Mouse (Mus musculus) hindbrain, embryonic 15.5 days (tissue): Measurements from ENCODE around the gene Gcm1. TPM values are rescaled to one million over a fixed set of nuclear protein-coding genes. Genes with fewer than 3 reads are reported as not detected.
"Not testable (repeated sequence)": the region's sequence is repeated elsewhere in the genome, so short reads cannot be mapped to it uniquely, and the experiment has no call there.

Experiments
- ATAC-seq: fragments of 200-750 bp; cut with Nextera tagmentation; 2 replicates; pipeline ENCODE4 v1.8.0; 2017; ENCODE audit warnings: low read depth, moderate number of reproducible peaks, moderate TSS enrichment; ENCODE audit not compliant: low FRiP score
- H3K27ac ChIP-seq: fragments of 300-500 bp; sonication (generic); replicated peaks from 2 replicates; pipeline ENCODE4 v1.5.1; 2015; ENCODE audit warnings: mild to moderate bottlenecking, inconsistent platforms
- H3K27me3 ChIP-seq: fragments of 300-500 bp; sonication (generic); 2 replicates; pipeline ENCODE4 v1.6.1; 2015; ENCODE audit warnings: control low read depth, inconsistent platforms
- H3K36me3 ChIP-seq: fragments of 300-500 bp; sonication (generic); 2 replicates; pipeline ENCODE4 v1.6.1; 2015; ENCODE audit warnings: control low read depth, inconsistent platforms
- H3K4me1 ChIP-seq: fragments of 300-500 bp; sonication (generic); replicated peaks from 2 replicates; pipeline ENCODE4 v1.6.1; 2015; ENCODE audit warnings: control low read depth, inconsistent platforms
- H3K4me2 ChIP-seq: fragments of 300-500 bp; sonication (generic); 2 replicates; pipeline ENCODE4 v1.6.1; 2015; ENCODE audit warnings: moderate library complexity, mild to moderate bottlenecking, inconsistent platforms
- H3K4me3 ChIP-seq: fragments of 300-500 bp; sonication (generic); 2 replicates; pipeline ENCODE4 v1.5.1; 2015; ENCODE audit warnings: mild to moderate bottlenecking, inconsistent platforms
- H3K9ac ChIP-seq: fragments of 300-500 bp; sonication (generic); 2 replicates; pipeline ENCODE4 v1.6.1; 2015; ENCODE audit warnings: inconsistent platforms
- H3K9me3 ChIP-seq: fragments of 300-500 bp; sonication (generic); 2 replicates; pipeline ENCODE4 v1.6.1; 2016; ENCODE audit warnings: control low read depth, inconsistent platforms
- WGBS: fragments of 180-500 bp; shearing (Covaris S2); methylation state at CpG from one replicate; pipeline ENCODE4 v1.1.7; 2015; 5-methylcytosine and 5-hydroxymethylcytosine counted together
- polyA plus RNA-seq: library from polyadenylated mRNA; unstranded; fragments of >200 nt; fragmentation: Nextera tagmentation; extraction: Ambion mirVana; gene quantifications from 2 replicates; pipeline ENCODE4 v1.2.1, GENCODE M21; 2015

Gcm1 gene
- polyA plus RNA-seq, 1 experiment from 2014 or later = not detected

DNA sequence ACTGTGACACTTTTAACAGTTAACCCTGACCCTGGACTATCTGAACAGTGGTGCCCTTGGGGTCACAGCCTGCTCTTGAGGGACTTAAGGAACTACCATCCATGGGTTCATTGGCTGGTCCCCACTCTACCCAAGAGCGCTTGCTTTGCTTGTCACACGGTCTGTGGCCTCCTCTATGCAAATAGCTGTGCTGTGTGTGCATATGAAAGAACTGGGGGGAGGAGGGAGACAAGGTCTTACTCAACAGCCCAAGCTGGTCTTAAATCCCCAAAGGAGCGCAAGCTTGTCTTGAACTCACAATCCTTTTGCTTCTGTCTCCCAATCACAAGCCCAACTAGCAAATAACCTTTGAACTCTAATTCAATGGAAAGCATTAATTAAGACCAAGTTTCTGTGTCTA, 2.6 kb downstream of the Gcm1 start:
- 72% methylated on average over 3 of the region's 3 CpGs for WGBS
- H3K9me3 ChIP-seq = no peaks in the 10 kb centered on the region
- no peak overlapping the region for H3K27ac ChIP-seq
- no peak overlapping the region for H3K9ac ChIP-seq
- no peak overlapping the region for H3K4me3 ChIP-seq
- no peaks in the 10 kb centered on the region for H3K4me1 ChIP-seq
- H3K4me2 ChIP-seq = no peak overlapping the region
- H3K27me3 ChIP-seq = no peaks in the 10 kb centered on the region
- H3K36me3 ChIP-seq = no peaks in the 10 kb centered on the region
- no peak for ATAC-seq

DNA sequence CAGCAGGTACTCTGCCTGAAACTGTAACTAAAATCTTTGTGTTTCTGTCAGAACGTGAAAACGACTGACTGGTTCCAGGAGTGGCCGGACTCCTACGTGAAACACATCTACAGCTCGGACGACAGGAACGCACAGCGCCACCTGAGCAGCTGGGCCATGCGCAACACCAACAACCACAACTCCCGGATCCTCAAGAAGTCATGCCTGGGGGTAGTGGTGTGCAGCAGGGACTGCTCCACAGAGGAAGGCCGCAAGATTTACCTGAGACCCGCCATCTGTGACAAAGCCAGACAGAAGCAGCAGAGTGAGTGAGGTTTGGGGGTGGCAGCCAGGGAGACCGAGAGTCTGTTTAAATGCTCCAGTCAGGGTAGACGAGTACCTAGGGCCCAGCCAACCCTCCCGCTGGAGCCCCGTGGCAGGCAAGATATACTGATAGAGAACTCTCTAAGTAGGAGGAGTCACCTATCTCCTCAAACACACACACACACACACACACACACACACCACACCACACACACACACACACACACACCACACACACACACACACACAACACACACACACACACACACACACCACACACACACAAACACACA, 7.9 kb downstream of the Gcm1 start:
- Histone ChIP-seq H3K27me3 (no peaks in the 10 kb centered on the region), H3K9ac (no peak overlapping the region), H3K36me3 (no peaks in the 10 kb centered on the region), H3K4me1 (no peaks in the 10 kb centered on the region), H3K4me3 (no peak overlapping the region), H3K4me2 (no peak overlapping the region), H3K9me3 (no peaks in the 10 kb centered on the region), H3K27ac (no peak overlapping the region)
- 89% methylated on average over 16 of the region's 16 CpGs for WGBS
- ATAC-seq = no peak

DNA sequence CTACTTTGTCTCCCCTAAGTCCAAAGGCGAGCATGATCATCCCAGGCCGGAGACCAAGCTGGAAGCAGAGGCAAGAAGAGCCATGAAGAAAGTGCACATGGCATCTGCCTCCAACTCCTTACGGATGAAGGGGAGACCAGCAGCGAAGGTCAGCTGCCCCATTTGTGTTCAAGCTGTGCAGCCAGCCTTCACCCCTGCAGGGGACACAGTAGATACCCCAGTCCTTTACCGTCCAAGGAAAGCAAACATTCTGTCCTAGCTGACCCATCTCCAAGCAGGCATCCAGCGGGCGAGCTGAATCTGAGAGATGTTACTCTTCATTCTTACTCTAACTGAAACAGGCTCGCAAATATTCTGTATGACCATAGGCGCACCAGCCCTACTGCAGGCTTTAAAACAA, 10.7 kb downstream of the Gcm1 start:
- H3K27me3 ChIP-seq = no peaks in the 10 kb centered on the region
- no peaks in the 10 kb centered on the region for H3K9me3 ChIP-seq
- H3K36me3 ChIP-seq = no peaks in the 10 kb centered on the region
- no peak overlapping the region for H3K4me2 ChIP-seq
- no peaks in the 10 kb centered on the region for H3K4me1 ChIP-seq
- no peak for ATAC-seq
- H3K4me3 ChIP-seq = no peak overlapping the region
- no peak overlapping the region for H3K9ac ChIP-seq
- 80% methylated on average over 9 of the region's 9 CpGs for WGBS
- H3K27ac ChIP-seq = no peak overlapping the region

DNA sequence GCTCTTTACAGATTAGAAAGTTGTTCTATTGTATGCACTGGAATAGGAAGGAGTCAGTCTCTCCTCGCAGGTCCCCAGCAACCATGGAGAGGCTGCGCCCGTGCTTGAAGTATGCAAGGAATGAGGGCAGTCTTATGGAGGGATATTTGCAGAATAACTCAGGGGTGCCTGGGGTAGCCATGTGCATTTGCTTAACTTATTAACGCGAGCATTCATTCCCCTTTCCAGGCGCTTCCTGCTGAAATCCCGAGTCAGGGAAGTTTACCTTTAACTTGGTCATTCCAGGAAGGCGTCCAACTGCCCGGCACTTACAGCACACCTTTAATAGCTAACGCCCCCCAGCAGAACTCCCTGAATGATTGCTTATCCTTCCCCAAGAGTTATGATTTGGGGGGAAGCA, 12.4 kb downstream of the Gcm1 start:
- Histone ChIP-seq H3K4me1 (no peaks in the 10 kb centered on the region), H3K27me3 (no peaks in the 10 kb centered on the region), H3K4me3 (no peak overlapping the region), H3K4me2 (no peak overlapping the region), H3K9ac (no peak overlapping the region), H3K36me3 (no peaks in the 10 kb centered on the region), H3K27ac (no peak overlapping the region), H3K9me3 (no peaks in the 10 kb centered on the region)
- 76% methylated on average over 10 of the region's 10 CpGs for WGBS
- ATAC-seq = no peak

DNA sequence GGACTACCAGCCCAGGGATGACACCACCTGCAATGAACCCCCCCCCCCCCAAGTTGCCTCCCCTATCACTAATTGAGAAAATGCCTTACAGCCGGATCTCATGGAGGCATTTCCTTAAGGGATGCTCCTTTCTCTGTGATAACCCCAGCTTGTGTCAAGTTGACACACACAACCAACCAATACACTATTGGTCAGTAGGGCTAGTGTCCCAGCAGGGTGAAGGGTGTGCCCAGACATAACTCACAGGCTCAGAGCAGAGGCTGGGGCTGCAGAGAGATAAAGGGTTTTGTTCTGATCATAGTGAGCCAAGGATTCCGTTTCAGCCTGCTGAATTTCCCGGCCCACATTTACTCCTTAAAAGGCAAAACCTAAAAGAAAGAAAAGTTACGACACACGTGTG, 18.8 kb downstream of the Gcm1 start:
- Histone ChIP-seq H3K4me3 (no peak overlapping the region), H3K9me3 (no peaks in the 10 kb centered on the region), H3K27me3 (no peaks in the 10 kb centered on the region), H3K4me2 (no peak overlapping the region), H3K36me3 (no peaks in the 10 kb centered on the region), H3K9ac (no peak overlapping the region), H3K27ac (no peak overlapping the region), H3K4me1 (no peaks in the 10 kb centered on the region)
- ATAC-seq = no peak
- WGBS = 84% methylated on average over 5 of the region's 5 CpGs

DNA sequence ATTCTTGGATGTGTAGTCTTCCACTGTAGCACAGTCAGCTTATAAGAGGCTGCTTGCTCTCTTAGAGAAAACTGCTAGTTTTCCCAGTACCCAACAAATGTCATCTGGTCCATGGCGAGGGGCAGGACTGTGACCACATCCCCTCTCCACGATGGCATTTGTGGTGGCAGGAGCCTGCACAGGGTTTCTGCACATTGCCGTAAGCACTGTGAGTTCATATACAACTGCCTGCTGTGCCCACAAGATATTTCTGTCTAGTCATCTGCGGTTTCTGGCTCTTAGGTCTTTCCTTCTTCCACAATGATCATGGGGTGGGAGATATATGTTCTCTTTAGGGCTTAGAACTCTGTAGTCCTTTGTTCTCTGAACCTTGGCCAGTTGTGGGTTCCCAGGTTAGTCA, 19.9 kb downstream of the Gcm1 start:
- Histone ChIP-seq H3K4me2 (no peak overlapping the region), H3K27me3 (no peaks in the 10 kb centered on the region), H3K27ac (no peak overlapping the region), H3K9ac (no peak overlapping the region), H3K36me3 (no peaks in the 10 kb centered on the region), H3K4me3 (no peak overlapping the region), H3K4me1 (no peaks in the 10 kb centered on the region), H3K9me3 (no peaks in the 10 kb centered on the region)
- 90% methylated on average over 4 of the region's 4 CpGs for WGBS
- ATAC-seq = no peak

DNA sequence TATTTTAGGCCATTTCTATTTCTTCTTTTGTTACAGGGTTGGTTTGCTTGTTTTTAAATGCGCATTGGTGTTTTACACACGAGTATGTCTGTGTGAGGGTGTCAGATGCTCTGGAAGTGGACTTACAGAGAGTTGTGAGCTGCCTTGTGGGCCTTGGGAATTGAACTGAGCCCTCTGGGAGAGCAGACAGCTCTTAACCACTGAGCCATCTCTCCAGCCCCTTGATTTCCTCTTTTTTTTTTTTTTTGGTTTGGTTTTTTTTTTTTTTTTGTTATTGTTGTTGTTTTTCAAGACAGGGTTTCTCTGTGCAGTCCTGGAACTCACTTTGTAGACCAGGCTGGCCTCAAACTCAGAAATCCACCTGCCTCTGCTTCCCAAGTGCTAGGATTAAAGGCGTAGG, 21.6 kb downstream of the Gcm1 start:
- H3K4me2 ChIP-seq, H3K4me1 ChIP-seq, H3K27me3 ChIP-seq, H3K9me3 ChIP-seq, H3K27ac ChIP-seq, H3K4me3 ChIP-seq, ATAC-seq, H3K9ac ChIP-seq, H3K36me3 ChIP-seq: not testable (repeated sequence)
- WGBS = 90% methylated on average over 3 of the region's 3 CpGs

DNA sequence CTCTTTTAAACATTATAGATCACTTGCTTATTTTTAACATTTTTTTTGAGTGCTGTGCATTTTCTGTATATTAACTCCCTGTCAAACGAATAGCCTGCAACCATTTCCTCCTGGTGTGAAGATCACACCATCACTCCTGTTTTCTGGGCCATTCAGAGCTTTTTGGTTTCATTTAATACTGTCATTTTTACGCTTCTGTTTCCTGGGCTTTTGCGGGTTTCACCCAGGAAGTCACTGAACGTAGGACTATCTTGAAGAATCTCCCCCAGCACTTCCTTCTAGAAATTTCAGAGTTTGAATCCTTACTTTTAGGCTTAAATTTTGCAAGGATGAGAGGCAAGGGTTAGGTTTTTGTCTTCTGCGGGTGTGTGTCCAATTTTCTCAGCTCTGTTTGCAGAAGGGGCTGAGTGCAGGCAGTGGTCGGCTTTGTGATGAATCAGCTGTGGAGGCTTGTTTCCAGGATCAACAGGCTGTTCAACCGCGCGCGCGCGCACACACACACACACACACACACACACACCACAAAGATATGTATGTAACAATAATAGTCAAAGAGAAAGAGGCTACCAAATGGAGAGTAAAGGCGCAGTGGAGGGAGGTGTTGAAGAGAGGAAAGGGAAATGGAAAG, 22.1 kb downstream of the Gcm1 start:
- Histone ChIP-seq H3K36me3 (no peaks in the 10 kb centered on the region), H3K27ac (no peak overlapping the region), H3K27me3 (no peaks in the 10 kb centered on the region), H3K4me3 (no peak overlapping the region), H3K9me3 (no peaks in the 10 kb centered on the region), H3K9ac (no peak overlapping the region), H3K4me2 (no peak overlapping the region), H3K4me1 (no peaks in the 10 kb centered on the region)
- no peak for ATAC-seq
- 91% methylated on average over 13 of the region's 13 CpGs for WGBS

DNA sequence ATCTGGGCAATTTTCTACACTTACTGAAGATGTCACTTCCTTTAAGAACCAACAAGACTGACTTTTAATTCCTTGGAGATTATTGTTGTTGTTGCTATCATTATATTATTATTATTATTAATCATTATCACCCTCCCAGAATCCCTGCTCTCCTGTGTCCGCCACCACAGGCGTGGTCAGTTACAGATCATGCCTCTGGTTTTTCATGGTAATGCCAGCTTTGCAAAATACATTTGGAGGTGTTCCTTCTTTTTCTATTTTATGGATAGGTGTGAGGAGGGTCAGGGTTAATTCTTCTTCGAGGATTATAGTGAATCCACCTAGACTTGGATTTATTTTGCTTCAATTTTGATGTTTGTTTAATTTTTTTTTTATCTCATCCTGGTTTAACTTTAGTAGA, 23.5 kb downstream of the Gcm1 start:
- WGBS = 91% methylated on average over 3 of the region's 3 CpGs
- no peaks in the 10 kb centered on the region for H3K27me3 ChIP-seq
- H3K36me3 ChIP-seq = peaks cover 3% of the 10 kb centered on the region; the same call in 1 of the 2 replicates
- no peaks in the 10 kb centered on the region for H3K9me3 ChIP-seq
- no peak for ATAC-seq
- H3K4me3 ChIP-seq = no peak overlapping the region
- no peak overlapping the region for H3K27ac ChIP-seq
- no peak overlapping the region for H3K4me2 ChIP-seq
- H3K9ac ChIP-seq = no peak overlapping the region
- no peaks in the 10 kb centered on the region for H3K4me1 ChIP-seq

DNA sequence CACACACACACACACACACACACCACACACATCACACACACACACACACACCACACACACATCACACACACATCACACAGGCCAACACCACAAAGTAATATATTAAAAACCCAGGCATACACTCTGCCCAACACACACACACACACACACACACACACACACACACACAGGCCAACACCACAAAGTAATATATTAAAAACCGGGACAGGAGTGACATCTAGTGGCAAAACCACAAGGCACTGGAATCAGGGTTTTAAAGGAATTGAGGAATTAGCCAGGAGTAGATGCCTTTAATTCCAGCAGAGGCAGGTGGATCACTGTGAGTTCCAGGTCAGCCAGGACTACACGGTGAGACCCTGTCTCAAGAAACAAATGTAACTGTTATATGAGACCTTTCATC, 26.5 kb downstream of the Gcm1 start:
- Histone ChIP-seq H3K4me2 (no peak overlapping the region), H3K27me3 (no peaks in the 10 kb centered on the region), H3K4me3 (no peak overlapping the region), H3K9ac (no peak overlapping the region), H3K27ac (no peak overlapping the region), H3K36me3 (peaks cover 20% of the 10 kb centered on the region), H3K9me3 (no peaks in the 10 kb centered on the region), H3K4me1 (no peaks in the 10 kb centered on the region)
- WGBS = 33% methylated on average over 2 of the region's 2 CpGs
- peak; percentile 51; the same call in 1 of the 2 replicates for ATAC-seq

DNA sequence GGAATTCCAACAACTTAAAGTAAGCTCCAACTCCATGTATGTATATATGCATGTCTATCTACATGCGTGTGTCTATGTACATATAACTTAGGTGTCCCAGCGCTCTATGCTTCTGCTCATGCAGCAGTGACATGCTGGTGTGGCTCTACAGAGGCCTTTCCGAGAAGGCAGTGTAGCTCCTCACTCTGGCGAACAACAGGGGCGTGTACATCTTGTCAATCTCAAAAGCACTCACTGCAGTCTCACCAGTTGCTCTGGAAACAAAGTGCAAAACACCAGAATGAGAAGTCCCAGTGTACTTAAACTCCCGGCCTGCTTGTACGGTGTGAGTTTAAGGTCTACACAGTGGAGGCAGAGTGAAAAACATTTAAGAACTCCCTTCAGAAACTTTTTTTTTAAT, 30.1 kb downstream of the Gcm1 start:
- Histone ChIP-seq H3K36me3 (peaks cover 53% of the 10 kb centered on the region), H3K4me3 (no peak overlapping the region), H3K9me3 (no peaks in the 10 kb centered on the region), H3K27me3 (no peaks in the 10 kb centered on the region), H3K27ac (no peak overlapping the region), H3K4me1 (no peaks in the 10 kb centered on the region), H3K9ac (no peak overlapping the region), H3K4me2 (no peak overlapping the region)
- ATAC-seq = no peak
- 61% methylated on average over 7 of the region's 7 CpGs for WGBS

DNA sequence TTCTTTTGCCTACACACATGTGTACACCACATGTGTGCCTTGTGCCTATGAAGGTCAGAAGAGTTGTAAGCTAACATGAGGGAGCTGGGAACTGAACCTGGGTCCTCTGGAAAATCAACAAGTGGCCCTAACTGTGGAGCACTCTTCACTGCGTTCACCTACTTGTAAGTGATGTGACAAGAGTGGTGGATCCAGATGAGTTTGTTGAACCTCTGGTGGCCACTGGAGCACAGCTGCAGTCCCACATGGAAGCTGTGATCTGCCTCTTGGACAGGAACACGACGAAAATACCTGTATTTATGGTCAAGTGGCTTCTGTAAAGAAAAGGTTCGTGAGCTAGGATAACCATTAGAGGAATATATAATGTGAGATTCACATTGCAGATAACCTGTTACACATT, 32.6 kb downstream of the Gcm1 start:
- no peaks in the 10 kb centered on the region for H3K27me3 ChIP-seq
- H3K36me3 ChIP-seq = peaks cover 54% of the 10 kb centered on the region
- WGBS = 95% methylated on average over 4 of the region's 4 CpGs
- no peak overlapping the region for H3K27ac ChIP-seq
- no peak overlapping the region for H3K4me3 ChIP-seq
- H3K9ac ChIP-seq = no peak overlapping the region
- no peaks in the 10 kb centered on the region for H3K9me3 ChIP-seq
- ATAC-seq = no peak
- no peak overlapping the region for H3K4me2 ChIP-seq
- H3K4me1 ChIP-seq = no peaks in the 10 kb centered on the region

DNA sequence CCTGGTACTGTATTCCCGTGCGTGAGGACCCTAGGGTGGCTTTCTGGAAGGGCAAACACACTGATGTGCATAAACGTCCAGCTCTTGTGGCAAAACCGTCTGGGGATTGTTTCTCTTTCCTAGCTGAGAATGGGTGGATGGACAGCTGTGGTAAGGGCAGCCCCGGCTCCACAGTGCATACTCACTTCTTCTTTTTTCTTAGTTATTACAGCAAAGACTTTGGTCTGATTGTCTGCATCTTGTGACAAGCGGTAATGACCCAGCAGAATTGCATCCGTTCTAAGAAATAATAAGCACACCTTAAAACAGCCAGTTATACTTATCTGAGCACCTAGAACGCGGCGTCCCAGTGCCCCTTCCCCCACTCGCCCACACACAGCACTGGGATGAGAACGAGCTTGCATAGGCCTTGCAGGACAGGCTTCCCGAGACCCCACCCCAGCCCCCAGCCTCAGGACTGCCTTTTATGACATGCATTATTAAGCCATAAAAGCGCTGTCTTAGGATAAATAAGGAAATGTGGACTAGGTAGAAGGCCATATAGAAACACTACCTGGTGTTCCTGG, 34.1 kb downstream of the Gcm1 start:
- Histone ChIP-seq H3K27ac (no peak overlapping the region), H3K4me3 (no peak overlapping the region), H3K36me3 (peaks cover 52% of the 10 kb centered on the region), H3K4me2 (no peak overlapping the region), H3K9ac (no peak overlapping the region), H3K4me1 (no peaks in the 10 kb centered on the region), H3K27me3 (no peaks in the 10 kb centered on the region), H3K9me3 (no peaks in the 10 kb centered on the region)
- 88% methylated on average over 14 of the region's 14 CpGs for WGBS
- ATAC-seq = no peak
